Mouse (Mus musculus) forebrain, embryonic 14.5 days (tissue): Measurements from ENCODE around the gene Prpf38b. TPM values are rescaled to one million over a fixed set of nuclear protein-coding genes. Genes with fewer than 3 reads are reported as not detected.

Source experiments
- ATAC-seq: fragments of 200-750 bp; cut with Nextera tagmentation; 2 replicates; pipeline ENCODE4 v1.8.0; 2017; ENCODE audit warnings: mild to moderate bottlenecking, moderate library complexity
- DNase-seq: peaks from one replicate; pipeline ENCODE4 v3.0.0-alpha.2; 2015; ENCODE audit warnings: low spot score
- H3K27ac ChIP-seq: fragments of 300-500 bp; sonication (generic); 2 replicates; pipeline ENCODE4 v1.5.1; 2014; ENCODE audit warnings: low read depth, mild to moderate bottlenecking, control low read depth, low read length, moderate library complexity
- H3K27me3 ChIP-seq: fragments of 300-500 bp; sonication (generic); replicated peaks from 2 replicates; pipeline ENCODE4 v1.6.1; 2014; ENCODE audit warnings: low read length, control low read depth, mixed read lengths; ENCODE audit not compliant: control insufficient read depth, insufficient read depth
- H3K36me3 ChIP-seq: fragments of 300-500 bp; sonication (generic); 2 replicates; pipeline ENCODE4 v1.6.1; 2014; ENCODE audit warnings: low read length, control low read depth; ENCODE audit not compliant: control insufficient read depth, insufficient read depth
- H3K4me1 ChIP-seq: fragments of 300-500 bp; sonication (generic); 2 replicates; pipeline ENCODE4 v1.6.1; 2014; ENCODE audit warnings: antibody characterized with exemption, low read length, control low read depth; ENCODE audit not compliant: control insufficient read depth, insufficient read depth
- H3K4me2 ChIP-seq: fragments of 300-500 bp; sonication (generic); 2 replicates; pipeline ENCODE4 v1.6.1; 2014; ENCODE audit warnings: mild to moderate bottlenecking, control low read depth, low read length
- H3K4me3 ChIP-seq: fragments of 300-500 bp; sonication (generic); 2 replicates; pipeline ENCODE4 v1.5.1; 2014; ENCODE audit warnings: low read depth, low read length, control low read depth
- H3K9ac ChIP-seq: fragments of 300-500 bp; sonication (generic); 2 replicates; pipeline ENCODE4 v1.6.1; 2014; ENCODE audit warnings: mild to moderate bottlenecking, low read length, control low read depth, moderate library complexity
- H3K9me3 ChIP-seq: fragments of 300-500 bp; sonication (generic); replicated peaks from 2 replicates; pipeline ENCODE4 v1.6.1; 2016; ENCODE audit warnings: low read length, control low read depth, mixed read lengths; ENCODE audit not compliant: control insufficient read depth
- WGBS: fragments of 180-500 bp; shearing (Covaris S2); extraction: QIAGEN DNeasy Blood & Tissue Kit; methylation state at CpG from one replicate; pipeline ENCODE4 v1.1.7; 2014; 5-methylcytosine and 5-hydroxymethylcytosine counted together
- polyA plus RNA-seq: library from polyadenylated mRNA; unstranded; fragments of >200 nt; fragmentation: Nextera tagmentation; extraction: Ambion mirVana; gene quantifications from 2 replicates; pipeline ENCODE4 v1.2.1, GENCODE M21; 2014

Gene Prpf38b
- polyA plus RNA-seq, 1 experiment from 2014 or later: 33.9 TPM

- Histone ChIP-seq H3K4me3 (peak overlapping the region; percentile 65), H3K9ac (peak overlapping the region; percentile 93), H3K4me1 (peaks cover 11% of the 10 kb centered on the region), H3K9me3 (no peaks in the 10 kb centered on the region), H3K27ac (peak overlapping the region; percentile 94), H3K36me3 (peaks cover 17% of the 10 kb centered on the region), H3K27me3 (no peaks in the 10 kb centered on the region), H3K4me2 (peak overlapping the region; percentile 98)
- DNase-seq (peak; percentile 70), ATAC-seq (peak; percentile 83)
- WGBS: under 1% methylated on average over 43 of the region's 44 CpGs
These were observed 413 bp downstream of the Prpf38b start for GRCm38 (mm10) chr3:108911081-108911547.

DNA sequence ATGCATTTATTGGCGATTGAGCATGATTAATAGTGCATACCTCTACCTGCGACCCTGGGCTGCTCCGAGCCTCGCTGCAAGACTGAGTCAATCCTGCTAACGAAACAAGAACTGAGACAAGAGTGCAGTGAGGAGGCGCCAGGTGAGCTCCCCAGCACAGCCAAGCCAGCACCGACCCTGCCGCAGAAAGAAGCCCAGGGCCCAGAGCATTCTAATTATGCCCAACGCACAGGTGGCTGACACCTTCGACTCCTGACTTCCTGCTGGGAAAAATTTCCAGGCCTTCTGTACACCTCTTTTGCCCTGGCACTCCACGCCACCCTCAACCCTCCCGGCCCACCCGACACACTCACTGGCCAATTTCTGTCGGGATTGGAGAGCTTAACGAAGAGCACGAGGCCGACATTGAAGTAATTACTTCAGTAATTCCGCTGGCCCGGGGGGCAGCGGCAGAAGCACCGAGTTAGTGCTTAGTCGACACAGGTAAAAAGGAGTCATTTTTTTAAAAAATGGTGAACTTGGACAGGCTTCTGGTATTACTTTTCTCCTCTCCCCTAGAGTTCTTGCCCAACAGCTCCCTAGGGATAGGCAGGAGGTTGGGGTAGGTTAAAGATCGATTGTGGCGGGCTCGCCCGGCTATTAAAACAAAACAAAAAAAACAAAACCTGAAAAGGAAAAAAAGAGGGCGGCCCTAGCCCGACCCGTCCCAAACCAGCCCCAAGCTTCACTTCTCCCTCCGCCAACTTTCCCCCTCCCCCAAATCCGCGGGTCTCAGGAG is 1.0 kb downstream of the Prpf38b start:
- Histone ChIP-seq H3K4me3 (peak overlapping the region; percentile 65), H3K9me3 (no peaks in the 10 kb centered on the region), H3K36me3 (peaks cover 22% of the 10 kb centered on the region), H3K4me1 (peaks cover 11% of the 10 kb centered on the region), H3K4me2 (peak overlapping the region; percentile 98), H3K27ac (peak overlapping the region; percentile 94), H3K9ac (peak overlapping the region; percentile 93), H3K27me3 (no peaks in the 10 kb centered on the region)
- WGBS: 0% methylated on average over 32 of the region's 32 CpGs
- DNase-seq (peak; percentile 19), ATAC-seq (no peak)

GRCm38 (mm10) chr3:108902934-108903333 is 8.6 kb downstream of the Prpf38b start:
- no peak overlapping the region for H3K27ac ChIP-seq
- no peak overlapping the region for H3K9ac ChIP-seq
- DNase-seq (no peak), ATAC-seq (no peak)
- H3K4me3 ChIP-seq: no peak overlapping the region
- peaks cover 59% of the 10 kb centered on the region for H3K36me3 ChIP-seq
- H3K4me1 ChIP-seq: no peaks in the 10 kb centered on the region
- WGBS: 95% methylated on average over 6 of the region's 6 CpGs
- H3K27me3 ChIP-seq: no peaks in the 10 kb centered on the region
- 0 out of 2 replicates have a peak, but pooled peaks cover 3% of the 10 kb centered on the region for H3K9me3 ChIP-seq
- no peak overlapping the region for H3K4me2 ChIP-seq

DNA sequence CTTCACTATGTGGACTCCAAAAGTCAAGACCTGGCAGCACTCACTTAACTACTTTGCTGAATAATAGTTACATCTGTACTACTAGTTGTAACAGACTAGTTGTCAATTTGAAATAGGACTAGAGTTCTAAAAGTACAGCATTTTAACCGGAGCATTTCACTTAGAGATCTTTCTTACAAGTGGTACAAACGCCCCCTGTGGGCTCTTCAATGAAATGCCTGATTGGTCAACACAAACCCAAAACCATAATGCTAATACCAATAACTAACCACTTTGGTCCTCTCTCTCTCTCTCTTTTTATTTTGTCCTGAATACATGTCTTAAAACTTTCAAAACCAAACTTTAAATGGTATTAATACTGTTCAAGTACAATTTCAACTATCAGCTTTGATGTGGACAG is 9.5 kb downstream of the Prpf38b start:
- DNase-seq (no peak), ATAC-seq (no peak)
- Histone ChIP-seq H3K9ac (no peak overlapping the region), H3K36me3 (peaks cover 50% of the 10 kb centered on the region), H3K9me3 (0 out of 2 replicates have a peak, but pooled peaks cover 3% of the 10 kb centered on the region), H3K27ac (no peak overlapping the region), H3K4me1 (no peaks in the 10 kb centered on the region), H3K4me3 (no peak overlapping the region), H3K27me3 (no peaks in the 10 kb centered on the region), H3K4me2 (no peak overlapping the region)
- 65% methylated on average over 2 of the region's 2 CpGs for WGBS

DNA sequence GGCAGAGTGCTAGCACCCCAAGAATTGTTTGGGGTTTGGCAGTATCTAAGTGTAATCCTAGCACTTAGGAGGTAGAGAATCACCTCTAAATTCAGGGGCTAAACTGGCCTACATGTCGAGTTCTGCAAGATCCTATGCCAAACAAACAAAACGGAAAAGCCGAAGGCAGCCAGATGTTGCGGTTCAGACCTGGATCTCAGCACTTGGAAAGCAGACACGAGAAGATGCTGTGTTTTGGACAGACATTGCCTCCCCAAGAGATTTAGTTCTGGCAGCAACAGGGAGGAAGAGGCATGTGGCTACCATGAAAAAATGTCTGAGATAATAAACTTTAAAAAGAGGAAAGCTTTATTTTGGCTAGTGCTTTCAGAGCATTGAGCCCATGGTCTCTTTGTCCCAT is 10.8 kb downstream of the Prpf38b start:
- DNase-seq: no peak
- Histone ChIP-seq H3K27ac (no peak overlapping the region), H3K4me2 (no peak overlapping the region), H3K4me3 (no peak overlapping the region), H3K9me3 (0 out of 2 replicates have a peak, but pooled peaks cover 3% of the 10 kb centered on the region), H3K4me1 (no peaks in the 10 kb centered on the region), H3K9ac (no peak overlapping the region), H3K27me3 (no peaks in the 10 kb centered on the region), H3K36me3 (peaks cover 40% of the 10 kb centered on the region)
- WGBS: 84% methylated on average over 5 of the region's 5 CpGs
- no peak for ATAC-seq

- no peak overlapping the region for H3K9ac ChIP-seq
- H3K4me3 ChIP-seq: no peak overlapping the region
- 0 out of 2 replicates have a peak, but pooled peaks cover 3% of the 10 kb centered on the region for H3K9me3 ChIP-seq
- WGBS: 84% methylated on average over 3 of the region's 3 CpGs
- no peak for DNase-seq
- no peak overlapping the region for H3K27ac ChIP-seq
- ATAC-seq: no peak
- H3K36me3 ChIP-seq: peaks cover 35% of the 10 kb centered on the region
- H3K4me1 ChIP-seq: no peaks in the 10 kb centered on the region
- H3K4me2 ChIP-seq: no peak overlapping the region
- H3K27me3 ChIP-seq: no peaks in the 10 kb centered on the region
These were observed 11.4 kb downstream of the Prpf38b start for GRCm38 (mm10) chr3:108900147-108900546.

DNA sequence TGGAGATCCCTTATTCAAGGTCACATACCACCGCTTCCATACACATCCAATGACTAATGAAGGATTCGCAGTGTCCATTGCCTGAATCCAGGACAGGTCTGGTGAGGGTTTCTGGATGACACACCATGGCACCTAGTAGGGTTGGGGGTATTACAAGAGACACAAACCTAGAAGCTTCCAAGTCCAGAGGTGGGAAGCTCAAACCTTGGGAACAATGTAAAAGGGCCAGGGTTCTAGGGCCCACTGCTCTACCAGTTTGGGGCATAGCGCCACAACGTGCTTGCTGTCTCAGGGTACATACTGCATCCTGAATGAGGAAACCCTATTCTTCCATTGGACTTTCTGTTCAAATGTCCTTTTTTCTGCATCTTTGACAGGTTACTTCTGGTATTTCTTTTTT is 12.9 kb downstream of the Prpf38b start:
- Histone ChIP-seq H3K36me3 (peaks cover 20% of the 10 kb centered on the region), H3K27ac (no peak overlapping the region), H3K4me2 (no peak overlapping the region), H3K27me3 (no peaks in the 10 kb centered on the region), H3K4me3 (no peak overlapping the region), H3K4me1 (no peaks in the 10 kb centered on the region), H3K9ac (no peak overlapping the region), H3K9me3 (0 out of 2 replicates have a peak, but pooled peaks cover 3% of the 10 kb centered on the region)
- WGBS: 94% methylated on average over 4 of the region's 4 CpGs
- DNase-seq (no peak), ATAC-seq (no peak)

GRCm38 (mm10) chr3:108892914-108893313 is 18.6 kb downstream of the Prpf38b start:
- Histone ChIP-seq H3K27me3 (no peaks in the 10 kb centered on the region), H3K36me3 (no peaks in the 10 kb centered on the region), H3K4me1 (no peaks in the 10 kb centered on the region), H3K4me2 (no peak overlapping the region), H3K27ac (no peak overlapping the region), H3K4me3 (no peak overlapping the region), H3K9ac (no peak overlapping the region), H3K9me3 (no peaks in the 10 kb centered on the region)
- DNase-seq (no peak), ATAC-seq (no peak)
- 79% methylated on average over 4 of the region's 4 CpGs for WGBS

DNA sequence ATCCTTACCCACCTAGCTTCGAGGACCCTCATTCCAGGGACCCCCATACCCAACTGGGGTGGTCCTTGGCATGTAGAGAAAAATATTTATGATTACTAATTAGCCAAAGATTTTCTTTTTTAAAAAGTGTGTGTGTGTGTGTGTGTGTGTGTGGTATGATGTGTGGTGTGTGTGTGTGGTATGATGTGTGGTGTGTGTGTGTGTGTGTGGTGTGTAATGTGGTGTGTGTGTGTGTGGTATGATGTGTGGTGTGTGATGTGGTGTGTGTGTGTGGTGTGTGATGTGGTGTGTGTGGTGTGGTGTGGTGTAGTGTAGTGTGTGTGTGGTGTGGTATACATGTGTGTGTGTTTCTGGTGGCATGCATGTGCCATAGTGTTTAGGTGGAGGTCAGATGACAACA is 19.4 kb downstream of the Prpf38b start:
- no peaks in the 10 kb centered on the region for H3K9me3 ChIP-seq
- H3K4me3 ChIP-seq: no peak overlapping the region
- no peaks in the 10 kb centered on the region for H3K36me3 ChIP-seq
- no peaks in the 10 kb centered on the region for H3K4me1 ChIP-seq
- DNase-seq: no peak
- H3K27me3 ChIP-seq: no peaks in the 10 kb centered on the region
- no peak overlapping the region for H3K27ac ChIP-seq
- no peak overlapping the region for H3K4me2 ChIP-seq
- ATAC-seq: no peak
- H3K9ac ChIP-seq: no peak overlapping the region
- 84% methylated on average over 1 of the region's 1 CpGs for WGBS
